Mouse (Mus musculus): ENCODE results near the gene Mms19. TPM values are rescaled to one million over a fixed set of nuclear protein-coding genes. Genes with fewer than 3 reads are reported as not detected.
A peak's percentile ranks its signal among the peaks of the same experiment; 100 is the strongest.
"Not testable (repeated sequence)": the region's sequence is repeated elsewhere in the genome, so short reads cannot be mapped to it uniquely, and the experiment has no call there.

Gene Mms19
- polyA plus RNA-seq, 1 experiment from 2014 or later = 18.3 TPM

DNA sequence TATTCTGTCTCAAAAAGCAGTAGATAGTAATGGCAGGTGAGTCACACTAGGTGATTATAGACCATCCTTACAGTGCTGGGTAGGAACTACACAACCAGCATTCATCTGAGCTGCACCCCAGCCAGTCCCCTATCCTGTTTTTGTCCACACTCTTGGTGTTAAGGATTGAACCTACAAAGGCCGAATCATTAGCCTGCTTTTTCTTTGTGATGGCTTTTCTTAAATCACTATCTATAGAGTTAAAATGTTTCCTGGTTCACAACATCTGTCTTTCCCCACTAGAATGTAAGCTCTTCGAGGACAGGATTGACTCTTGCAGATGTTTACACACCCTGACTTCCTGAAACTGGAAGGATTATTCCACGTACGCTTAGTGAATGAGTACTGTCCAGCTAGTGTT lies 61.5 kb downstream of the Mms19 start:
- no peaks in the 10 kb centered on the region for H3K27me3 ChIP-seq (replicated peaks)
- no peak overlapping the region for H3K4me3 ChIP-seq
- peaks cover 9% of the 10 kb centered on the region for H3K4me1 ChIP-seq
- WGBS (ENCODE audit: insufficient replicate concordance) = 73% methylated on average over 4 of the region's 4 CpGs
- H3K36me3 ChIP-seq = peaks cover 88% of the 10 kb centered on the region
- no peaks in the 10 kb centered on the region for H3K9me3 ChIP-seq (replicated peaks)
- H3K27ac ChIP-seq = no peak overlapping the region
- H3K9ac ChIP-seq = no peak overlapping the region
- ATAC-seq = no peak
- H3K4me2 ChIP-seq = no peak overlapping the region

GRCm38 (mm10) chr19:41916853-41917252 lies 64.1 kb downstream of the Mms19 start:
- Histone ChIP-seq H3K27me3 (replicated peaks) (no peaks in the 10 kb centered on the region), H3K4me1 (peaks cover 33% of the 10 kb centered on the region), H3K27ac (no peak overlapping the region), H3K9ac (no peak overlapping the region), H3K4me2 (no peak overlapping the region), H3K9me3 (replicated peaks) (no peaks in the 10 kb centered on the region), H3K4me3 (no peak overlapping the region), H3K36me3 (peaks cover 73% of the 10 kb centered on the region)
- no peak for ATAC-seq
- 77% methylated on average over 4 of the region's 4 CpGs for WGBS (ENCODE audit: insufficient replicate concordance)

- Histone ChIP-seq H3K27ac (no peak overlapping the region), H3K4me3 (no peak overlapping the region), H3K9ac (no peak overlapping the region), H3K27me3 (replicated peaks) (no peaks in the 10 kb centered on the region), H3K36me3 (peaks cover 58% of the 10 kb centered on the region), H3K4me1 (peaks cover 33% of the 10 kb centered on the region), H3K4me2 (no peak overlapping the region), H3K9me3 (replicated peaks) (no peaks in the 10 kb centered on the region)
- ATAC-seq = no peak
- WGBS (ENCODE audit: insufficient replicate concordance) = 79% methylated on average over 3 of the region's 3 CpGs
Measured at GRCm38 (mm10) chr19:41915294-41915693, 65.7 kb downstream of the Mms19 start.

DNA sequence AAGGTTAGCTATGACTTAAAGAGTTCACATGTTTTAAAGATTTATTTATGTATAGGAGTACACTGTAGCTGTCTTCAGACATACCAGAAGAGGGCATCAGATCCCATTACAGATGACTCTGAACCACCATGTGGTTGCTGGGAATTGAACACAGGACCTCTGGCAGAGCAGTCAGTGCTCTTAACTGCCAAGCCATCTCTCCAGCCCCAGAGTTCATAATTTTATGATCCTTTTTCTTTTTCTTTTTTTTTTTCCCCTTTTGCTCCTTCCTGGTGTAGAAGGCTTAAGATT lies 66.4 kb downstream of the Mms19 start:
- H3K9ac ChIP-seq; H3K27ac ChIP-seq; ATAC-seq; H3K9me3 ChIP-seq (replicated peaks); H3K27me3 ChIP-seq (replicated peaks): not testable (repeated sequence)
- H3K4me1 ChIP-seq = peaks cover 33% of the 10 kb centered on the region
- peak overlapping the region; percentile 98 for H3K4me2 ChIP-seq
- peaks cover 52% of the 10 kb centered on the region for H3K36me3 ChIP-seq
- H3K4me3 ChIP-seq = peak overlapping the region; percentile 77; the same call in 1 of the 2 replicates

DNA sequence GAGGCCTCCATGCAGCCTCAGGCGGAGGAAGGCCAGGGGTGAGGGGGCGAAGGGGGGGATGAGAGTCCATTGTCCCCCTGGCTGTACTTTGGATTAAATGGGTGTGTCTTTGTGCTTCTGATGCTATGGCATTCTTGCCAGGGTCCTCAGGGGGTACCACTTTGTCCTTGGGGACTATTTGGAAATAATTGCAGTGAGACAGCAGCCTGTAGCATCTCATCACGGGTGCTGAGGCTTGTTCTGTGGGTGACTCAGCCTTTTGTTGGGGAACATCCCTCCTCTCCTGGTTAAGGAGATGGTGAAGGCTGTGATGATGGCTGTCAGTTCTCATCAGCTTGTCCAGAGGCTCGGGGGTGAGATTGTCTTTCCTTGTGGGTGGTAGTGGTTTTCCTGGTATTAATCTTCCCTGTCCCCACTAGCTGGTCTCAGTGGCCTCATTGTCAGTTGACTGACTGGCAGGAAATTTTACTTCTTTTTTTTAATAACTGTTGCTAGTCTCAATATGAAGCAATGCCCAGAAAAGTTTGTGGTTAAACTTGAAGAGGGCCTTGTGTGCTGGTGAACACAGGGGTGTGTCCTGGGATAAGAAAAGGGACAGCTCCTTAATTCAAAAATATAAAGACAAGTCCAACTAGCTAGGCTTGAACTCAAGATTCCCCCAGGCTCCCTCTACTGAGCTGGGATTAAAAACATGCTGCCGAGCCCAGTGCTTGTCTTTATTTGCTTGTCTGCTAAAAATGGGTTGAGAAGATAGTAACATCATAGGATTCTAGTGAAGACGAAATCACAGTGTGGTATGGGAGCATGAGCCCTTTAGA lies 67.0 kb downstream of the Mms19 start:
- H3K27ac ChIP-seq = peak overlapping the region; percentile 88
- H3K4me1 ChIP-seq = peaks cover 37% of the 10 kb centered on the region
- 31% methylated on average over 6 of the region's 6 CpGs for WGBS (ENCODE audit: insufficient replicate concordance)
- peak overlapping the region; percentile 77 for H3K4me3 ChIP-seq
- H3K9me3 ChIP-seq (replicated peaks) = no peaks in the 10 kb centered on the region
- H3K36me3 ChIP-seq = peaks cover 46% of the 10 kb centered on the region
- H3K9ac ChIP-seq = peak overlapping the region; percentile 88
- no peaks in the 10 kb centered on the region for H3K27me3 ChIP-seq (replicated peaks)
- no peak for ATAC-seq
- H3K4me2 ChIP-seq = peak overlapping the region; percentile 98

DNA sequence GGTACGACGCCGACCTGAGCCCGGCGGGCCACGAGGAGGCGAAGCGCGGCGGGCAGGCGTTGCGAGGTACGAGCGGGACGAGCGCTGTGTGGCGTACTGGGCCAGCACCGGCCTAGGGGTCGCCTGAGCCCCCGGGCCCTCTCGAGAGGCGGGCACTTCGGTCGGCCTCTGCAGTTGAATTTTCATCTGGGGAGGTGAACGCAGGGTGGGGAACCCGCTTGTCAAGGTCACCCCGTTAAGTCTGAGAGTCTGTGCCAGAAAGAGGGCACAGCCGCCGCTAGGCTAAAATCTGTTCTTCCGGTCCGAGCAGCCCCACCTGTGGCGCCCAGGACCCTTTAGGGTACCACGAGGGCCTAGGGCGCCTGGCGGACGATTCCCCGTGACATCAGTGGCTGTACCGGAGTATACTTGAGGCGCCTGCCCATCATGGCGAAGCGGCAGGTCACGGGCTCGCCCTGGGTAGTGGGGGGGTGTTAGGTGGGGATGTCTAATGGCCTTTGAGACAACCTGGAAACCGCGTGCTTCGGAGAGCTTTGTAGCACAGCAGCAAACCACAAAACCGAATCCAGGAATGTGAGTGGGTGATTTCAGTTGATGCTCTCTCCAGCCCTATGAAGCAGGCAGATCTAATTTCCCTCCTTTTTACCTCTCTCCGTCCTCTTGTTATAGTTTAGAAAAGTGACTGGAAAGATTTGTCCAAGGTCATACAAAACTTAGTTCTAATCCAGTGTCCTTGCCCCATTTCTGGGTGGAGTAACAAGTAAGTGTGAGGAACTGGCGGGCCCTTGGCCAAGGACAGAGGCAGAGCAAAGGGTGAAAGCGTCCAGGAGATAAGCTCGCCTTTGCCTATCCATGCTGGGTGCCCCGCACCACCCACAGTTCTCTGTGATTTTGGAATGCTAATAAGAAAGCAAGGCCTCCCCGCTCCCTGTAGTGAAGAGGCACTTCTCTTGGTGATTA lies 68.6 kb downstream of the Mms19 start:
- peak; percentile 26 for ATAC-seq
- Histone ChIP-seq H3K4me3 (peak overlapping the region; percentile 77), H3K9ac (peak overlapping the region; percentile 88), H3K36me3 (peaks cover 40% of the 10 kb centered on the region), H3K9me3 (replicated peaks) (no peaks in the 10 kb centered on the region), H3K4me1 (peaks cover 46% of the 10 kb centered on the region), H3K27ac (peak overlapping the region; percentile 88), H3K27me3 (replicated peaks) (no peaks in the 10 kb centered on the region), H3K4me2 (peak overlapping the region; percentile 98)
- WGBS (ENCODE audit: insufficient replicate concordance) = under 1% methylated on average over 45 of the region's 53 CpGs

GRCm38 (mm10) chr19:41911178-41912073 lies 69.5 kb downstream of the Mms19 start, which contains the start of gene Pgam1:
TSS of gene Pgam1 (plus strand) at chr19:41911923.
- ATAC-seq = peak; percentile 91
- WGBS (ENCODE audit: insufficient replicate concordance) = 4% methylated on average over 54 of the region's 54 CpGs
- H3K9me3 ChIP-seq (replicated peaks) = no peaks in the 10 kb centered on the region
- peak within 1 kb of the TSS; percentile 88 for H3K9ac ChIP-seq
- peak within 1 kb of the TSS; percentile 77 for H3K4me3 ChIP-seq
- H3K36me3 ChIP-seq = peaks cover 30% of the 10 kb centered on the region
- no peaks in the 10 kb centered on the region for H3K27me3 ChIP-seq (replicated peaks)
- peak within 1 kb of the TSS; percentile 88 for H3K27ac ChIP-seq
- peak within 1 kb of the TSS; percentile 98 for H3K4me2 ChIP-seq
- H3K4me1 ChIP-seq = peaks cover 56% of the 10 kb centered on the region

DNA sequence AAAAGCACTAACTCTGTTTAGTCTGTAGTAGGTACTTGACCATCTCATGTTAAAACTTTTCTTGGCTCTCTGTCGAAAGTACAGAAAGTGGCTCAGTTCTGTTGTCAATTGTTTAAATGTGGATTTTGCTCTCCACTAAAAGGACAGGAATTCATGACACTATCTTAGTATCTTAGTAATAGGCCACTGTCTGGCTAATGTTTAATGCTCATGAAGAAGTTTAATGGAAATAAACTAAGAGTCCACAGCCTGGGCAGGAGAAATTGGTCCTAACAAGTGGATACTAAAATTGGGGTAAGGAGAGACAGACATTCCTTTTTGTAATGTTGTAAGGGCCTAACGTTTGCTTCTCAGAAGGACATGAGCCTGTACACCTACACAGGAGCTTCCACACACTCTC lies 70.6 kb downstream of the Mms19 start:
- Histone ChIP-seq H3K36me3 (peaks cover 20% of the 10 kb centered on the region), H3K9ac (no peak overlapping the region), H3K27ac (no peak overlapping the region), H3K4me3 (no peak overlapping the region), H3K9me3 (replicated peaks) (no peaks in the 10 kb centered on the region), H3K27me3 (replicated peaks) (no peaks in the 10 kb centered on the region), H3K4me2 (no peak overlapping the region), H3K4me1 (peaks cover 66% of the 10 kb centered on the region)
- ATAC-seq = no peak
- WGBS (ENCODE audit: insufficient replicate concordance) = 78% methylated on average over 2 of the region's 2 CpGs

- Histone ChIP-seq H3K4me3 (no peak overlapping the region), H3K27ac (no peak overlapping the region), H3K9me3 (replicated peaks) (no peaks in the 10 kb centered on the region), H3K4me2 (no peak overlapping the region), H3K9ac (no peak overlapping the region), H3K4me1 (peaks cover 57% of the 10 kb centered on the region), H3K27me3 (replicated peaks) (no peaks in the 10 kb centered on the region), H3K36me3 (peaks cover 6% of the 10 kb centered on the region; the same call in 1 of the 2 replicates)
- WGBS (ENCODE audit: insufficient replicate concordance) = 86% methylated on average over 3 of the region's 3 CpGs
- no peak for ATAC-seq
Measured at GRCm38 (mm10) chr19:41908736-41909135, 72.2 kb downstream of the Mms19 start.

GRCm38 (mm10) chr19:41907079-41907760 lies 73.7 kb downstream of the Mms19 start:
- H3K9me3 ChIP-seq (replicated peaks) = no peaks in the 10 kb centered on the region
- H3K36me3 ChIP-seq = no peaks in the 10 kb centered on the region
- H3K9ac ChIP-seq = peak overlapping the region; percentile 25
- no peaks in the 10 kb centered on the region for H3K27me3 ChIP-seq (replicated peaks)
- WGBS (ENCODE audit: insufficient replicate concordance) = 31% methylated on average over 8 of the region's 8 CpGs
- peak overlapping the region; percentile 48 for H3K4me2 ChIP-seq
- ATAC-seq = peak; percentile 30; the same call in 1 of the 2 replicates
- peaks cover 51% of the 10 kb centered on the region for H3K4me1 ChIP-seq
- no peak overlapping the region for H3K4me3 ChIP-seq
- H3K27ac ChIP-seq = peak overlapping the region; percentile 66

Measured in liver, embryonic 12.5 days (tissue).